Mouse (Mus musculus) lung, adult 2 months (tissue): ENCODE results near the gene Ptbp3.

ENCODE experiments used
- CTCF ChIP-seq: fragments of 200-500 bp; IDR thresholded peaks from 2 replicates; pipeline ENCODE4 v1.5.1; 2011; ENCODE audit warnings: mild to moderate bottlenecking, low read length, control low read depth; ENCODE audit not compliant: insufficient read depth
- POLR2A ChIP-seq: fragments of 200-500 bp; IDR thresholded peaks from 2 replicates; pipeline ENCODE4 v1.6.1; 2011; ENCODE audit warnings: low read depth, mild to moderate bottlenecking, control low read depth, low read length, borderline replicate concordance; ENCODE audit errors: extremely low read depth

DNA sequence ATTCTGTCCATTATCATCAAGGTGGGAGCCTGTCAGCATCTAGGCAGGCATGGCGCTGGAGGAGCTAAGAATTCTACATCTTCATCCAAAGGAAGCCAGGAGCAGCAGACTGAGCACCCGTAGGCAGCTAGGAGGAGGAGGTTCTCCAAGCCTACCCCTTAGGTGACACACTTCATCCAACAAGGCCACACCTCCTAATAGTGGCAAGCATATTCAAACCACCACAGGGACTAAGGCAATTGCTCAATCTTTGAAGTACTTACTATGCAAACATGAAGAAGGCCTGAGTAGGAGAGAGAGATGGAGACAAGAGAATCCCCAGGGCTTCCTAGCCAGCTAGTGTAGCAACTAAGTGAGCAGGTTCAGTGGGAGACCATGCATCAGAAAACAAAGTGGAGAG is 58.1 kb downstream of the Ptbp3 start:
- TF ChIP-seq POLR2A (no peak), CTCF (no peak)
